Mouse (Mus musculus) heart, embryonic 12.5 days (tissue): Measurements from ENCODE around the gene Vma21-ps. TPM values are rescaled to one million over a fixed set of nuclear protein-coding genes. Genes with fewer than 3 reads are reported as not detected.
"Not testable (repeated sequence)": the region's sequence is repeated elsewhere in the genome, so short reads cannot be mapped to it uniquely, and the experiment has no call there.

ENCODE experiments used
- ATAC-seq: fragments of 200-750 bp; cut with Nextera tagmentation; 2 replicates; pipeline ENCODE4 v1.8.0; 2017; ENCODE audit warnings: moderate TSS enrichment, moderate library complexity; ENCODE audit not compliant: insufficient number of reproducible peaks, low FRiP score
- H3K27ac ChIP-seq: fragments of 300-500 bp; sonication (generic); 2 replicates; pipeline ENCODE4 v1.5.1; 2016; ENCODE audit warnings: mild to moderate bottlenecking, moderate library complexity; ENCODE audit not compliant: poor library complexity, severe bottlenecking
- H3K27me3 ChIP-seq: fragments of 300-500 bp; sonication (generic); replicated peaks from 2 replicates; pipeline ENCODE4 v1.6.1; 2016; ENCODE audit warnings: mild to moderate bottlenecking, moderate library complexity
- H3K36me3 ChIP-seq: fragments of 300-500 bp; sonication (generic); 2 replicates; pipeline ENCODE4 v1.6.1; 2016; ENCODE audit warnings: mild to moderate bottlenecking, moderate library complexity
- H3K4me1 ChIP-seq: fragments of 300-500 bp; sonication (generic); replicated peaks from 2 replicates; pipeline ENCODE4 v1.6.1; 2016; ENCODE audit warnings: mild to moderate bottlenecking
- H3K4me2 ChIP-seq: fragments of 300-500 bp; sonication (generic); 2 replicates; pipeline ENCODE4 v1.6.1; 2016; ENCODE audit warnings: mild to moderate bottlenecking, moderate library complexity
- H3K4me3 ChIP-seq: fragments of 300-500 bp; sonication (generic); 2 replicates; pipeline ENCODE4 v1.5.1; 2016; ENCODE audit warnings: mild to moderate bottlenecking
- H3K9ac ChIP-seq: fragments of 300-500 bp; sonication (generic); 2 replicates; pipeline ENCODE4 v1.6.1; 2016; ENCODE audit warnings: mild to moderate bottlenecking, moderate library complexity
- H3K9me3 ChIP-seq: fragments of 300-500 bp; sonication (generic); replicated peaks from 2 replicates; pipeline ENCODE4 v1.6.1; 2016; ENCODE audit warnings: mild to moderate bottlenecking, moderate library complexity
- WGBS: fragments of 180-500 bp; shearing (Covaris S2); methylation state at CpG from one replicate; pipeline ENCODE4 v1.1.7; 2016; 5-methylcytosine and 5-hydroxymethylcytosine counted together
- polyA plus RNA-seq: library from polyadenylated mRNA; unstranded; fragments of >200 nt; fragmentation: Nextera tagmentation; extraction: Ambion mirVana; gene quantifications from 2 replicates; pipeline ENCODE4 v1.2.1, GENCODE M21; 2016

The Vma21-ps gene
- 1.1 TPM in 1 of 2 replicates, not detected in the other for polyA plus RNA-seq

GRCm38 (mm10) chr4:52497144-52497543 lies at the start of gene Vma21-ps:
Gene Vma21-ps (minus strand): TSS chr4:52497244.
- not testable (repeated sequence) for H3K27ac ChIP-seq, H3K9ac ChIP-seq, H3K4me1 ChIP-seq, ATAC-seq, H3K4me3 ChIP-seq, H3K9me3 ChIP-seq, H3K27me3 ChIP-seq, H3K36me3 ChIP-seq, H3K4me2 ChIP-seq
- 90% methylated on average over 10 of the region's 10 CpGs for WGBS

- Histone ChIP-seq H3K4me3 (no peak overlapping the region), H3K36me3 (no peaks in the 10 kb centered on the region), H3K27ac (no peak overlapping the region), H3K9ac (no peak overlapping the region), H3K27me3 (no peaks in the 10 kb centered on the region), H3K9me3 (no peaks in the 10 kb centered on the region), H3K4me2 (no peak overlapping the region), H3K4me1 (no peaks in the 10 kb centered on the region)
- 80% methylated on average over 3 of the region's 3 CpGs for WGBS
- ATAC-seq = no peak
Observed at GRCm38 (mm10) chr4:52543001-52543400, 46.0 kb upstream of the Vma21-ps start.

GRCm38 (mm10) chr4:52530636-52531035 lies 33.6 kb upstream of the Vma21-ps start:
- no peaks in the 10 kb centered on the region for H3K9me3 ChIP-seq
- no peak overlapping the region for H3K4me2 ChIP-seq
- H3K4me1 ChIP-seq = no peaks in the 10 kb centered on the region
- no peak for ATAC-seq
- no peaks in the 10 kb centered on the region for H3K27me3 ChIP-seq
- 67% methylated on average over 2 of the region's 2 CpGs for WGBS
- no peak overlapping the region for H3K9ac ChIP-seq
- no peak overlapping the region for H3K27ac ChIP-seq
- H3K36me3 ChIP-seq = no peaks in the 10 kb centered on the region
- no peak overlapping the region for H3K4me3 ChIP-seq

GRCm38 (mm10) chr4:52526464-52526863 lies 29.4 kb upstream of the Vma21-ps start:
- 74% methylated on average over 5 of the region's 5 CpGs for WGBS
- H3K27ac ChIP-seq = no peak overlapping the region
- H3K4me1 ChIP-seq = no peaks in the 10 kb centered on the region
- H3K36me3 ChIP-seq = no peaks in the 10 kb centered on the region
- no peak overlapping the region for H3K4me3 ChIP-seq
- no peak for ATAC-seq
- no peak overlapping the region for H3K9ac ChIP-seq
- H3K27me3 ChIP-seq = no peaks in the 10 kb centered on the region
- no peaks in the 10 kb centered on the region for H3K9me3 ChIP-seq
- H3K4me2 ChIP-seq = no peak overlapping the region

GRCm38 (mm10) chr4:52519301-52519700 lies 22.3 kb upstream of the Vma21-ps start:
- WGBS = 82% methylated on average over 5 of the region's 5 CpGs

GRCm38 (mm10) chr4:52517580-52517979 lies 20.5 kb upstream of the Vma21-ps start:
- ATAC-seq = no peak
- Histone ChIP-seq H3K4me1 (0 out of 2 replicates have a peak, but pooled peaks cover 2% of the 10 kb centered on the region), H3K4me3 (no peak overlapping the region), H3K4me2 (0 out of 2 replicates have a peak overlapping the region, but pooled peaks have one; percentile 26), H3K27me3 (no peaks in the 10 kb centered on the region), H3K9ac (no peak overlapping the region), H3K36me3 (no peaks in the 10 kb centered on the region), H3K9me3 (no peaks in the 10 kb centered on the region), H3K27ac (no peak overlapping the region)
- 12% methylated on average over 4 of the region's 4 CpGs for WGBS

More at GRCm38 (mm10) chr4:52519301-52519700, 22.3 kb upstream of the Vma21-ps start:
- no peak overlapping the region for H3K4me3 ChIP-seq
- H3K4me2 ChIP-seq = no peak overlapping the region
- no peak for ATAC-seq
- H3K9ac ChIP-seq = no peak overlapping the region
- no peaks in the 10 kb centered on the region for H3K27me3 ChIP-seq
- H3K9me3 ChIP-seq = no peaks in the 10 kb centered on the region
- H3K4me1 ChIP-seq = 0 out of 2 replicates have a peak, but pooled peaks cover 2% of the 10 kb centered on the region
- H3K36me3 ChIP-seq = no peaks in the 10 kb centered on the region
- H3K27ac ChIP-seq = no peak overlapping the region

GRCm38 (mm10) chr4:52487486-52487885 lies 9.6 kb downstream of the Vma21-ps start:
- H3K4me3 ChIP-seq = no peak overlapping the region
- H3K27ac ChIP-seq = no peak overlapping the region
- H3K9me3 ChIP-seq = no peaks in the 10 kb centered on the region
- peaks cover 25% of the 10 kb centered on the region for H3K36me3 ChIP-seq
- H3K9ac ChIP-seq = no peak overlapping the region
- 92% methylated on average over 4 of the region's 4 CpGs for WGBS
- ATAC-seq = no peak
- no peak overlapping the region for H3K4me2 ChIP-seq
- H3K4me1 ChIP-seq = no peaks in the 10 kb centered on the region
- H3K27me3 ChIP-seq = no peaks in the 10 kb centered on the region

GRCm38 (mm10) chr4:52473431-52473830 lies 23.6 kb downstream of the Vma21-ps start:
- no peak for ATAC-seq
- Histone ChIP-seq H3K9ac (no peak overlapping the region), H3K36me3 (peaks cover 53% of the 10 kb centered on the region)

GRCm38 (mm10) chr4:52461321-52461720 lies 35.7 kb downstream of the Vma21-ps start:
- H3K4me3 ChIP-seq = no peak overlapping the region
- peaks cover 47% of the 10 kb centered on the region for H3K36me3 ChIP-seq
- no peak overlapping the region for H3K4me2 ChIP-seq
- no peak overlapping the region for H3K27ac ChIP-seq
- no peak for ATAC-seq
- H3K27me3 ChIP-seq = no peaks in the 10 kb centered on the region
- H3K9ac ChIP-seq = no peak overlapping the region
- H3K9me3 ChIP-seq = no peaks in the 10 kb centered on the region
- H3K4me1 ChIP-seq = no peaks in the 10 kb centered on the region
- WGBS = 92% methylated on average over 5 of the region's 5 CpGs

More at GRCm38 (mm10) chr4:52473431-52473830, 23.6 kb downstream of the Vma21-ps start:
- Histone ChIP-seq H3K27me3 (no peaks in the 10 kb centered on the region), H3K9me3 (no peaks in the 10 kb centered on the region), H3K4me1 (no peaks in the 10 kb centered on the region), H3K4me3 (no peak overlapping the region), H3K27ac (no peak overlapping the region), H3K4me2 (no peak overlapping the region)
- 77% methylated on average over 3 of the region's 3 CpGs for WGBS

- H3K4me3 ChIP-seq = no peak overlapping the region
- no peak overlapping the region for H3K4me2 ChIP-seq
- no peaks in the 10 kb centered on the region for H3K27me3 ChIP-seq
- ATAC-seq = no peak
- no peaks in the 10 kb centered on the region for H3K9me3 ChIP-seq
- no peaks in the 10 kb centered on the region for H3K4me1 ChIP-seq
- H3K9ac ChIP-seq = no peak overlapping the region
- 93% methylated on average over 1 of the region's 1 CpGs for whole genome bisulfite sequencing
- H3K27ac ChIP-seq = no peak overlapping the region
- peaks cover 58% of the 10 kb centered on the region for H3K36me3 ChIP-seq
Observed at GRCm38 (mm10) chr4:52459726-52460125, 37.3 kb downstream of the Vma21-ps start.
